Comparison of ENCODE assay signal across 10 mouse cellular contexts in the genomic region with DNA sequence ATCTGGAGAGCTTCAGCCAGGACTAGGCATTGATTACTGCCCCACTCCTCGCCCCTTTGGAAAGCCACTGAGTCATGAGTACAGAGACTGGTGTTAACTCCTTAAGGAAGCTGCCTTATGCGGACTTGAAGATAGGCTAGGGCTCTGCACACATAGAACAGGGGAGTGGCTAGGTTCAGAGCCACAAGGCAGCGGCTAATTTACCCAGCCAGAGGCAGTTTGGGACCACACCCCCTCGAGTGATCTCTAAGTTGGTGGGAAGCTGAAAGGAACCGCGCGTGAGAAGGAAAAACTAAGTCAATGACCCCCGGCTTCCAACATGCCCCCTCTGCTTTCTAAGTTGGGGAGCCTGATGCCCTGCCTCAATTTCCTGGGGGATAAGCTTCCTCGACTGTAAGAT. TPM values are rescaled to one million over a fixed set of nuclear protein-coding genes. Genes with fewer than 3 reads are reported as not detected.
DNase-seq lines count a peak whose midpoint lies in the region; ATAC-seq and TF ChIP-seq lines count a peak whose summit lies in the region.
"Had no signal": no experiment of that assay in that cellular context is flagged by ENCODE, and none has a peak within 500 bp of the region (broad histone marks: within the 10 kb centered on the region; RNA-seq: fewer than 3 reads in every experiment).

No protein-coding gene starts in this region.

- H3K4me3 ChIP-seq in forebrain, embryonic 10.5 days: peak overlapping the region; percentile 55; the same call in 1 of the 2 replicates
- H3K4me3 ChIP-seq in forebrain, postnatal 0 days (ENCODE audit: low read depth, low read length): no peak overlapping the region
- peak overlapping the region; percentile 82 for H3K4me3 ChIP-seq in E14TG2a.4 (replicated peaks; ENCODE audit: low read length)
- H3K4me3 ChIP-seq in forebrain, embryonic 16.5 days (replicated peaks; ENCODE audit: low read length): peak overlapping the region; percentile 47; the same call in 1 of the 2 replicates
- peak overlapping the region; percentile 33 for H3K4me3 ChIP-seq in midbrain, embryonic 11.5 days (ENCODE audit: low read depth, low read length)

- H3K36me3 ChIP-seq in forebrain, embryonic 10.5 days (replicated peaks): no peaks in the 10 kb centered on the region
- no peaks in the 10 kb centered on the region for H3K36me3 ChIP-seq in forebrain, postnatal 0 days (ENCODE audit: insufficient read depth)
- H3K36me3 ChIP-seq in E14TG2a.4 (ENCODE audit: insufficient read depth, low read length): peaks cover 20% of the 10 kb centered on the region
- H3K36me3 ChIP-seq in forebrain, embryonic 16.5 days (ENCODE audit: control insufficient read depth, insufficient read depth): no peaks in the 10 kb centered on the region
- H3K36me3 ChIP-seq in midbrain, embryonic 11.5 days (ENCODE audit: control insufficient read depth, insufficient read depth, low read length): no peaks in the 10 kb centered on the region

- H3K27ac ChIP-seq in forebrain, embryonic 10.5 days: no peak overlapping the region
- no peak overlapping the region for H3K27ac ChIP-seq in forebrain, postnatal 0 days (ENCODE audit: low read depth, low read length)
- H3K27ac ChIP-seq in forebrain, embryonic 16.5 days (ENCODE audit: low read length): no peak overlapping the region
- H3K27ac ChIP-seq in midbrain, embryonic 11.5 days (ENCODE audit: low read depth, low read length): no peak overlapping the region

- H3K4me1 ChIP-seq in forebrain, embryonic 10.5 days: peaks cover 87% of the 10 kb centered on the region
- H3K4me1 ChIP-seq in forebrain, postnatal 0 days (ENCODE audit: insufficient read depth): peaks cover 19% of the 10 kb centered on the region; the same call in 1 of the 2 replicates
- H3K4me1 ChIP-seq in E14TG2a.4 (replicated peaks; ENCODE audit: low read depth, low read length): peaks cover 95% of the 10 kb centered on the region
- peaks cover 29% of the 10 kb centered on the region for H3K4me1 ChIP-seq in forebrain, embryonic 16.5 days (replicated peaks; ENCODE audit: control insufficient read depth, insufficient read depth, low read length)
- peaks cover 21% of the 10 kb centered on the region for H3K4me1 ChIP-seq in midbrain, embryonic 11.5 days (ENCODE audit: control insufficient read depth, insufficient read depth, low read length)

- H3K27me3 ChIP-seq in forebrain, embryonic 10.5 days (ENCODE audit: poor library complexity, severe bottlenecking): peaks cover 100% of the 10 kb centered on the region
- peaks cover 62% of the 10 kb centered on the region for H3K27me3 ChIP-seq in forebrain, postnatal 0 days (ENCODE audit: insufficient read depth, low read length)
- H3K27me3 ChIP-seq in E14TG2a.4 (ENCODE audit: insufficient read depth, low read length): peaks cover 79% of the 10 kb centered on the region
- H3K27me3 ChIP-seq in forebrain, embryonic 16.5 days (replicated peaks; ENCODE audit: control insufficient read depth, insufficient read depth, low read length): peaks cover 68% of the 10 kb centered on the region
- peaks cover 80% of the 10 kb centered on the region for H3K27me3 ChIP-seq in midbrain, embryonic 11.5 days (ENCODE audit: control insufficient read depth, insufficient read depth, low read length)

- no peak for TF ChIP-seq CTCF in forebrain, postnatal 0 days (IDR thresholded peaks at IDR 0.05; ENCODE audit: low read depth)
- TF ChIP-seq CTCF in E14TG2a.4 (conservative IDR thresholded peaks at IDR 0.05; ENCODE audit: low read length): no peak

- H3K9ac ChIP-seq in forebrain, postnatal 0 days: no peak overlapping the region
- no peak overlapping the region for H3K9ac ChIP-seq in forebrain, embryonic 16.5 days (replicated peaks; ENCODE audit: low read depth, low read length)
- no peak overlapping the region for H3K9ac ChIP-seq in midbrain, embryonic 11.5 days (ENCODE audit: low read length)

- WGBS in forebrain, embryonic 10.5 days: 11% methylated on average over 9 of the region's 9 CpGs
- WGBS in forebrain, postnatal 0 days: 5% methylated on average over 9 of the region's 9 CpGs
- WGBS in forebrain, embryonic 16.5 days: 9% methylated on average over 9 of the region's 9 CpGs
- 9% methylated on average over 9 of the region's 9 CpGs for WGBS in midbrain, embryonic 11.5 days

- DNase-seq in forebrain, embryonic 10.5 days (ENCODE audit: extremely low spot score, low spot score): no peak
- no peak for DNase-seq in forebrain, postnatal 0 days
- no peak for DNase-seq in midbrain, embryonic 11.5 days (ENCODE audit: low spot score, missing footprints)
- no peak for DNase-seq in c-Kit-positive CD71-positive TER-119-positive erythroid progenitor cells, embryonic 14.5 days (ENCODE audit: low spot score)
- no peak for DNase-seq in thymus, postnatal 14 days
- no peak for DNase-seq in spleen, postnatal 14 days (ENCODE audit: low spot score in 2 of 2)
- DNase-seq: layer of hippocampus, postnatal 36 days had no signal

- ATAC-seq in forebrain, postnatal 0 days: no peak
- ATAC-seq in forebrain, embryonic 16.5 days: no peak
- no peak for ATAC-seq in midbrain, embryonic 11.5 days (ENCODE audit: low FRiP score)
- ATAC-seq: Patski had no signal

- no peaks in the 10 kb centered on the region for H3K9me3 ChIP-seq in forebrain, embryonic 10.5 days
- no peaks in the 10 kb centered on the region for H3K9me3 ChIP-seq in forebrain, postnatal 0 days (ENCODE audit: low read length)
- no peaks in the 10 kb centered on the region for H3K9me3 ChIP-seq in E14TG2a.4 (ENCODE audit: low read length)
- no peaks in the 10 kb centered on the region for H3K9me3 ChIP-seq in forebrain, embryonic 16.5 days (ENCODE audit: control insufficient read depth, low read length)
- H3K9me3 ChIP-seq in midbrain, embryonic 11.5 days (ENCODE audit: control insufficient read depth, low read length): no peaks in the 10 kb centered on the region

- no peak overlapping the region for H3K4me2 ChIP-seq in forebrain, postnatal 0 days (ENCODE audit: low read depth)
- no peak overlapping the region for H3K4me2 ChIP-seq in forebrain, embryonic 16.5 days (ENCODE audit: low read length)
- no peak overlapping the region; the same call in 1 of the 2 replicates for H3K4me2 ChIP-seq in midbrain, embryonic 11.5 days

RNA-seq across cellular contexts. Expression of a gene that starts 2.9 kb away (rescaled TPM):
- 12.3 and 14.6 TPM in 2 replicates for polyA plus RNA-seq in forebrain, embryonic 10.5 days (2016; fragmentation: Nextera tagmentation; extraction: Ambion mirVana)
- total RNA-seq in forebrain, postnatal 0 days (2014; rRNA removed): 5.8 and 8.2 TPM in 2 replicates
- polyA plus RNA-seq in forebrain, postnatal 0 days (2015; fragmentation: Nextera tagmentation; extraction: Ambion mirVana): 4.5 and 6.0 TPM in 2 replicates
- 8.2 and 8.7 TPM in 2 replicates for polyA plus RNA-seq in forebrain, embryonic 16.5 days (2015; fragmentation: Nextera tagmentation; extraction: Ambion mirVana)
- 14.2 and 14.6 TPM in 2 replicates for polyA plus RNA-seq in midbrain, embryonic 11.5 days (2014; fragmentation: Nextera tagmentation; extraction: Ambion mirVana)
